ENCODE assay signal across 20 mouse cellular contexts in genomic region chr6:117406312-117406595, GRCm38 (mm10).
A peak's percentile ranks its signal among the peaks of the same experiment; 100 is the strongest.
DNase-seq lines count a peak whose midpoint lies in the region; ATAC-seq and TF ChIP-seq lines count a peak whose summit lies in the region.
"Had no signal": no experiment of that assay in that cellular context is flagged by ENCODE, and none has a peak within 500 bp of the region (broad histone marks: within the 10 kb centered on the region; RNA-seq: fewer than 3 reads in every experiment).

No protein-coding gene starts in this region.

- 79% methylated on average over 4 of the region's 4 CpGs for WGBS in forebrain, embryonic 15.5 days
- WGBS in forebrain, embryonic 16.5 days = 87% methylated on average over 4 of the region's 4 CpGs
- 75% methylated on average over 4 of the region's 4 CpGs for WGBS in kidney, postnatal 0 days
- WGBS in limb, embryonic 10.5 days = 69% methylated on average over 4 of the region's 4 CpGs
- 68% methylated on average over 4 of the region's 4 CpGs for WGBS in neural tube, embryonic 13.5 days

- H3K36me3 ChIP-seq in forebrain, embryonic 15.5 days = no peaks in the 10 kb centered on the region
- H3K36me3 ChIP-seq in forebrain, embryonic 16.5 days (ENCODE audit: control insufficient read depth, insufficient read depth) = no peaks in the 10 kb centered on the region
- H3K36me3 ChIP-seq in kidney, postnatal 0 days (ENCODE audit: insufficient read depth, low read length) = no peaks in the 10 kb centered on the region
- H3K36me3 ChIP-seq in limb, embryonic 10.5 days = no peaks in the 10 kb centered on the region
- H3K36me3 ChIP-seq in neural tube, embryonic 13.5 days = no peaks in the 10 kb centered on the region
- H3K36me3 ChIP-seq: forebrain, embryonic 10.5 days; G1E had no signal

- H3K4me2 ChIP-seq in forebrain, embryonic 15.5 days (replicated peaks) = no peak overlapping the region
- H3K4me2 ChIP-seq in forebrain, embryonic 16.5 days (ENCODE audit: low read length) = no peak overlapping the region
- no peak overlapping the region for H3K4me2 ChIP-seq in kidney, postnatal 0 days (ENCODE audit: low read length)
- H3K4me2 ChIP-seq in neural tube, embryonic 13.5 days = no peak overlapping the region
- H3K4me2 ChIP-seq: heart, embryonic 11.5 days had no signal

- no peak overlapping the region; the same call in 1 of the 2 replicates for H3K27ac ChIP-seq in forebrain, embryonic 15.5 days (replicated peaks)
- H3K27ac ChIP-seq in forebrain, embryonic 16.5 days (ENCODE audit: low read length) = no peak overlapping the region
- no peak overlapping the region for H3K27ac ChIP-seq in kidney, postnatal 0 days
- peak overlapping the region; percentile 86 for H3K27ac ChIP-seq in limb, embryonic 10.5 days
- 0 out of 2 replicates have a peak overlapping the region, but pooled peaks have one; percentile 33 for H3K27ac ChIP-seq in neural tube, embryonic 13.5 days (replicated peaks)
- H3K27ac ChIP-seq: forebrain, embryonic 10.5 days had no signal

- no peak overlapping the region for H3K9ac ChIP-seq in forebrain, embryonic 15.5 days (replicated peaks)
- no peak overlapping the region for H3K9ac ChIP-seq in forebrain, embryonic 16.5 days (replicated peaks; ENCODE audit: low read depth, low read length)
- H3K9ac ChIP-seq in kidney, postnatal 0 days (ENCODE audit: low read depth, low read length) = no peak overlapping the region
- no peak overlapping the region for H3K9ac ChIP-seq in neural tube, embryonic 13.5 days

- H3K27me3 ChIP-seq in forebrain, embryonic 15.5 days = no peaks in the 10 kb centered on the region
- no peaks in the 10 kb centered on the region for H3K27me3 ChIP-seq in forebrain, embryonic 16.5 days (replicated peaks; ENCODE audit: control insufficient read depth, insufficient read depth, low read length)
- no peaks in the 10 kb centered on the region for H3K27me3 ChIP-seq in kidney, postnatal 0 days (ENCODE audit: insufficient read depth, low read length)
- H3K27me3 ChIP-seq in limb, embryonic 10.5 days (ENCODE audit: low read depth, poor library complexity, severe bottlenecking) = peaks cover 48% of the 10 kb centered on the region
- H3K27me3 ChIP-seq in neural tube, embryonic 13.5 days = peaks cover 79% of the 10 kb centered on the region
- H3K27me3 ChIP-seq: megakaryocyte, embryonic 14.5 days had no signal

- peak; percentile 48; the same call in 1 of the 2 replicates for ATAC-seq in forebrain, embryonic 15.5 days (replicated peaks)
- no peak for ATAC-seq in forebrain, embryonic 16.5 days
- ATAC-seq in kidney, postnatal 0 days (replicated peaks; ENCODE audit: low FRiP score, low read depth) = 0 out of 2 replicates have a peak, but pooled peaks have one; percentile 14
- 0 out of 2 replicates have a peak, but pooled peaks have one; percentile 26 for ATAC-seq in neural tube, embryonic 13.5 days (ENCODE audit: low read depth)
- ATAC-seq: activated CD4-positive, CD25-positive, alpha-beta regulatory T cell, adult 4 months; hindbrain, embryonic 16.5 days; midbrain, embryonic 16.5 days had no signal

- TF ChIP-seq CTCF in kidney, postnatal 0 days (IDR thresholded peaks at IDR 0.05; ENCODE audit: low read depth) = no peak

- no peak overlapping the region for H3K4me3 ChIP-seq in forebrain, embryonic 15.5 days
- no peak overlapping the region for H3K4me3 ChIP-seq in forebrain, embryonic 16.5 days (replicated peaks; ENCODE audit: low read length)
- no peak overlapping the region for H3K4me3 ChIP-seq in kidney, postnatal 0 days (replicated peaks; ENCODE audit: low read depth, low read length)
- peak overlapping the region; percentile 19; the same call in 1 of the 2 replicates for H3K4me3 ChIP-seq in limb, embryonic 10.5 days
- no peak overlapping the region for H3K4me3 ChIP-seq in neural tube, embryonic 13.5 days
- H3K4me3 ChIP-seq: forebrain, embryonic 10.5 days; megakaryocyte, embryonic 14.5 days had no signal

- H3K9me3 ChIP-seq in forebrain, embryonic 15.5 days = no peaks in the 10 kb centered on the region
- H3K9me3 ChIP-seq in forebrain, embryonic 16.5 days (ENCODE audit: control insufficient read depth, low read length) = no peaks in the 10 kb centered on the region
- no peaks in the 10 kb centered on the region for H3K9me3 ChIP-seq in kidney, postnatal 0 days (replicated peaks; ENCODE audit: low read length)
- no peaks in the 10 kb centered on the region for H3K9me3 ChIP-seq in limb, embryonic 10.5 days (replicated peaks)
- no peaks in the 10 kb centered on the region for H3K9me3 ChIP-seq in neural tube, embryonic 13.5 days
- H3K9me3 ChIP-seq: forebrain, embryonic 10.5 days had no signal

- no peak for DNase-seq in kidney, postnatal 0 days (ENCODE audit: low spot score)
- DNase-seq in kidney, postnatal 4 days = no peak
- no peak for DNase-seq in limb, embryonic 10.5 days (ENCODE audit: low spot score)
- DNase-seq in spleen, postnatal 10 days (ENCODE audit: low spot score in 2 of 2) = no peak
- no peak for DNase-seq in frontal cortex, postnatal 14 days (ENCODE audit: low spot score in 2 of 2)
- DNase-seq: adrenal gland, postnatal 14 days; kidney, adult 2 months; layer of hippocampus, postnatal 36 days; lung, adult 2 months; thymus, postnatal 36 days had no signal

- H3K4me1 ChIP-seq in forebrain, embryonic 15.5 days = peaks cover 24% of the 10 kb centered on the region
- peaks cover 10% of the 10 kb centered on the region for H3K4me1 ChIP-seq in forebrain, embryonic 16.5 days (replicated peaks; ENCODE audit: control insufficient read depth, insufficient read depth, low read length)
- peaks cover 12% of the 10 kb centered on the region; the same call in 1 of the 2 replicates for H3K4me1 ChIP-seq in kidney, postnatal 0 days (replicated peaks; ENCODE audit: insufficient read depth, low read length)
- H3K4me1 ChIP-seq in limb, embryonic 10.5 days = peaks cover 44% of the 10 kb centered on the region
- H3K4me1 ChIP-seq in neural tube, embryonic 13.5 days (replicated peaks) = peaks cover 36% of the 10 kb centered on the region
- H3K4me1 ChIP-seq: megakaryocyte, embryonic 14.5 days had no signal

Comparison
In these comparisons a context has a peak if more than half of its experiments do, and no peak if none do; other contexts are left out.
1. H3K27ac ChIP-seq: peak in limb, embryonic 10.5 days (single experiment) and neural tube, embryonic 13.5 days (single experiment); none in forebrain, embryonic 15.5 days (single experiment), forebrain, embryonic 16.5 days (single experiment) and kidney, postnatal 0 days (single experiment).